Mouse (Mus musculus) lung, postnatal 10 days (tissue): Measurements from ENCODE around the gene Chst11.
A peak's percentile ranks its signal among the peaks of the same experiment; 100 is the strongest.

ENCODE experiments used
- DNase-seq: peaks from one replicate; pipeline ENCODE4 v3.0.0; 2021

Gene Chst11

DNA sequence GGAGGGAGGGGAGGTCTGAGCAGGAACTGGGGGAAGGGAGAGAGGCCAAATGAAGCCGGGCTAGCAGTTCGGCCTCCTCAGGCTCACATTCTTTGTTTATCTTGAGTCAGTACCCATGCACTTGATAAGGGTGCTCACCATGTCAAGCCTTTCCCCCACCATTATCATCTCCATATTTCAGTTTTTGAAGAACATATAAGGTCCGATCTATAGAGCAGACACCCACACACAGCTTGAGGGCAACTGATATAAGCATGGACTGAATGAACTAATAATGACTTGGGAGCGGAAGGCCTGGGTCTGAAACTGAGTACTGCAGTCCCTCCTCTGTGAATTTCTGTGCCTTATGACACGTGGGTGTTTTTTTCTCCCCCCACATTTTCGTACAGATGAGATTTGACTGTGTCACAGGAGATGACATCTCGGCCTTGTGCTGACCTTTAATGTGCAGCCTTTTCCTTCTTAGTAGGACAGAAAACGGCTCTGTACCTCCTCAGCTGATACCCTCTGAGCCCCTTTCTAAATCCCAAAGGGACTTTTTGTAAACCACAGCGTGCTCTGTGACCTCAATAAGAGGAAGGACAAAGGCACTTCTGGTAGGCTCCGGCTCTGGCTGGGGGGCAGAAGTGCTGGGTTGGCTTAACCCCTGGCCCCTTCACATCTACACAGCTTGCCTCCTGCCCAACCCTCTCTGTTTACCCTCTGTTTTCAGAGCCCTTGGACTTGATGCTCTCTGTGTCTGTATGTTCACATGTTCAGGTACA is 6.6 kb downstream of the Chst11 start:
- DNase-seq = no peak

DNA sequence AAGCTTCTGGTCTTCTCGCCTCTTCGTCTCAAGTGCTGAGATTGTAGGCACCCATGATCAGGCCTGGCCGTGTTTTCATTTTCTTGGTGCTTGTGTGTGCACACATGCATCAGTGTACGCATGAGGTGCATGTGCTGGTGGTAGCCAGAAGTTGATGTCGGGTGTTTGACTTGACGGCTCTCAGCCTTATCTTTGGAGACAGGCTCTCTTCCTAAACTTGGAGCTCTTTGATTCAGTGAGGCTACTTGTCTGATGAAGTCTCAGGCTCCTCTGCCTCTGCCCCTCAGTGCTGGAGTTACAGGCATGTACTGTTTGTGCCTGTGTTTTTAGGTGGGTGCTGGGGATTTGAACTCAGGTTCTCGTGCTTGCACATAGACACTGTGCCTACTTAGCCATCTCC is 9.0 kb downstream of the Chst11 start:
- no peak for DNase-seq

GRCm38 (mm10) chr10:82997460-82997859 is 12.2 kb downstream of the Chst11 start:
- no peak for DNase-seq

GRCm38 (mm10) chr10:83000169-83000568 is 14.9 kb downstream of the Chst11 start:
- no peak for DNase-seq

GRCm38 (mm10) chr10:83000721-83001120 is 15.4 kb downstream of the Chst11 start:
- no peak for DNase-seq

DNA sequence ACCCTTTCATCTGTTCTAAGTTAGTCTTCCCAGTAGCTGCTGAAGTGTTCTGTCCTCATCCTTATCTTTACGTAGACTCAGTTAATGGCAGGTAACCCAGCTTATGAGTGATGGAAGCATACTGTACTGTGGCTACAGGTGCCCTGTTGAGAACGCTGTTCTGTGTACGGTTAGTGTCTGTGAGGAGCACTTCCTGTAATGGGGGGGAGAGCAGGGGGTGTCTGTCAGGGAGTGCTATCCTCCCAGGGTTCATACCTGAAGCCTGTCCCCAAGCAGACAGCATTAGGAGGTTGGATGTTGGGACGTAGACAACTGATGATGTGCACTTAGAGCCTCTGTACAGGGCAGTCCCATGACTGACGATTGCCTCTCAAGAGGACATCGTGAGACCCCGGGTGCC is 18.6 kb downstream of the Chst11 start:
- no peak for DNase-seq

DNA sequence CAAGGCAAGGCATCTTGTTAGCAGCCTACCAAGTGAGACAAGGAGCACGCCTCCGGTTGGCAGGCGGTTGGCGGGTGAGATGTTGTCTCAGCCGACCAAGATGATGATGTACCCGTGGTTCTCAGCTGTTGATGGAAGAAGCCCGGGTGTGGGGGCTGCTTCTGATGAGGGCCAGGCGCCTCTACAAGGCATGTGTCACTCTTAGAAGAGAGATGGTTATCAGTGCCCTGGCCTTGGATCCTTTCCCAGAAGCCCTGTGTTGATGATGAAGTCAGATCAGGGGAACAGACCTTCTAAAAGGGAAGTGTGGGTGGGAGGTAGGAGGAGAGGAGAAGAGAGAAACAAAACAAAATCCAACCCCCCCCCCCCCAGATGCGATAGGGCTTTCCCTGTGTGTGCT is 19.1 kb downstream of the Chst11 start:
- peak; percentile 75 for DNase-seq

- DNase-seq = no peak
Measured at GRCm38 (mm10) chr10:83005003-83005402, 19.7 kb downstream of the Chst11 start.

GRCm38 (mm10) chr10:83006258-83006657 is 21.0 kb downstream of the Chst11 start:
- DNase-seq = no peak

GRCm38 (mm10) chr10:83013984-83014383 is 28.7 kb downstream of the Chst11 start:
- no peak for DNase-seq

GRCm38 (mm10) chr10:83015919-83016318 is 30.6 kb downstream of the Chst11 start:
- DNase-seq = no peak

GRCm38 (mm10) chr10:83016779-83017178 is 31.5 kb downstream of the Chst11 start:
- no peak for DNase-seq

DNA sequence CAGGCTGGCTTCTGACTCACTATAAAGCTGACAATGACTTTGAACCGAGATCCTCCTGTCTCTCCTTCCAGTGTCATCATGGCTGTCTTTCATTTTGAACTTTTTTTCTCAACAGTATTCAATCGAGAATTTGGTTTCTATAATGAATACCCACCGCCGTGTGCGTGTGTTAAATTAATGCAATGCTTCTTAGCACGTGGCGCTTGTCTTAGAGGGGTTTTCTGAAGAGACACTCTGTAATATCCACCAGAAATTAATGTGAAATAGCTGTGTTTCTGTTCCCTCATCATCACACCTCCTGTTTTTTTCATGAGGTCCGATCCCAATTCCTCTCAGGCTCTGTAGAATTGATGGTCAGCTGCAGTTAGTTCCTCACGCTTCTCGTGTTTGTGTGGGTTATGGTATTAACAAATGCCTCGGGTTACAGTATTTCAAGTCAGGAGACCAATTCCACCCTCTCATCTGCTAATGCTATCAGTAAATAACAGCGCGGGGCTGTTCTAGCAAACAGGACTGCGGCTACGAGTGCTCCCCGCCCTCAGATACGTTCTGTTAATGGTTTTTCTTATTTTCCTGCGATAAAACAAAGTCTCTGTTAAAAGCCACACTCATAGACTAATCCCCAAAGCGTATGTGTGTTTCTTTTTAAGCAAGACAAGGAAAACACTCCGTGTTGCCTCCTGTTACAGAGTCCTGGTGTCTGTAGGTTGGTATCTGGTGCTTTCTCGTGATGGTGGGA is 32.6 kb downstream of the Chst11 start:
- no peak for DNase-seq

DNA sequence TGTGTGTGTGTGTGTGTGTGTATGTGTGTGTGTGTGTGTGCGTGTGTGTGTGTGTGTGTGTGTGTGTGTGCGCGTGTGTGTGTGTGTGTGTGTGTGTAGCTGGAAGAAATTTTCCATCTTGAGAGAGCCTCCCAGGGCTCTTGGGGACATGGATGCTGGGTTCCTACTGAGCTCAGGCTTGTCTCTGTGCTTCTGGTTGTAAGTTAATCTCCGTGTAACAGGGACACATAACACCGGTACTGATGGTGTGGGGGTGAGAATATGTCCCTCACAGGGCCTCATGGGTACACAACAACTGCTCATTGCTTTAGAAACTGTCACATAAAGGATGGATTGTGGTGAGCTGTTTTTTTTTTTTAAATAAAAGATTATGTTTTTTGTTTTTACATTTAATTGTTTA is 33.2 kb downstream of the Chst11 start:
- no peak for DNase-seq

- no peak for DNase-seq
Measured at GRCm38 (mm10) chr10:83019497-83020270, 34.4 kb downstream of the Chst11 start.

DNA sequence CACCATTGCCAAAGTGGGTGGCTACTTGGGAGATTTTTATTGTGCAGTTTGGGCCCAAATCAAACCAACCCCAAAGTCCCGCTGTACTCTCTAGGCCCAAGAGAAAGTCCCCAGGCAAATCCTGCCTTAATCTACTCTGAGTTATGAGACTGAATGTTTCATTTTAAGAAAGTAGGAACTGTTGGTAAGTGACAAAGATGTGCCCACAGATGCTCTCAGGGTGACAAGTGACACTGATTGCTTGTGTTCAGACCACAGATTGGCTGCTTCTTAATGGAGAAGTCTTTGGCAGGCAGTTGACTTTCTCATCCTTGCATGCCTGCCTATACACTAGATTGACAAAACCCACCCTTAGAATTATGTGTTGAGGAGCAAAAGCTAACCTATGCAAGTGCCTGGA is 37.3 kb downstream of the Chst11 start:
- no peak for DNase-seq

- no peak for DNase-seq
Measured at GRCm38 (mm10) chr10:83026174-83026573, 40.9 kb downstream of the Chst11 start.

DNA sequence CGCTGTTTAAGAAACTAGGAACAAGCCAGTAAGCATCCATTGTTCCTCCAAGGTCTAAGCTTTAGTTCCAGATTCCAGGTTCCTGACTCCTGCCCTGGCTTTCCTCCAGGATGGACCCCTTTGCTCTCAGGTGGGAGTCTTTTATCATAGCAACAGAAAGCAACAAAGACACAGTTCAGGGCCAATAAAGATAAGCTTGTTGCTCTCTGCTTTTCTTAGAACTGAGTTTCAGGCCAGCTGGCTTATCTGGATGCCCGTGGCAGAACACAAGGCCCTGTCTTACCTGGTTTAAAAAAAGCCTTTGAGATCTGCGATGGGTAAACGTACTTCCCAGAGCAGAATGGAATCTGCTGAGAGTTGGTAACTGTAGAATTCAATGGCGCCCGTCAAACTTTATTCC is 42.4 kb downstream of the Chst11 start:
- DNase-seq = no peak

DNA sequence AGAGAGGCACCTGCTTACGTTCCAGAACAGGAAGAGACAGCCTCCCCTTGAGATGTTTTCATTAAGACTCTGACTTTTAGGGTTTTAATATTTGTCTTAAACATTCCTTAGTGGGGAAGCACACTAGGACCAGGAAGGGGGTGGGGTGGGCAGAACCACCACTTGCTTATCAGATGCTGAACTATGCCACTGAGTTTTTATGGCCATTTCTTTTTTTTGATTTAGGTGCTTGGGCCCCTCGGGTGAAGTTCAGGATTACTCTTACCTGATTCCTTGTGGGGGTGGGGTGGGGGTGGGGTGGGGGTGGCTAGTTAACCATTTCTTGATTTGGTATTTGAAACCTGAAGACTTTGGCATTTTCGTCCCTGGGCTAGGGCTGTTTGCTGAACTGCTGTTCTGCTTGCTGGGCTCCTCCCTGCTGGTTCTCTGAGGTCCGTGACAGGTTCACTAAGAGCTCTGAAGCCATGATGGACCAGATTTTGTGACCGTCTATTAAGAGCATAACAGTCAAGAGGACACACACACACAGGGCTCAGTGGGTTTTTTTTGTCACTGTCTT is 44.9 kb downstream of the Chst11 start:
- no peak for DNase-seq

DNA sequence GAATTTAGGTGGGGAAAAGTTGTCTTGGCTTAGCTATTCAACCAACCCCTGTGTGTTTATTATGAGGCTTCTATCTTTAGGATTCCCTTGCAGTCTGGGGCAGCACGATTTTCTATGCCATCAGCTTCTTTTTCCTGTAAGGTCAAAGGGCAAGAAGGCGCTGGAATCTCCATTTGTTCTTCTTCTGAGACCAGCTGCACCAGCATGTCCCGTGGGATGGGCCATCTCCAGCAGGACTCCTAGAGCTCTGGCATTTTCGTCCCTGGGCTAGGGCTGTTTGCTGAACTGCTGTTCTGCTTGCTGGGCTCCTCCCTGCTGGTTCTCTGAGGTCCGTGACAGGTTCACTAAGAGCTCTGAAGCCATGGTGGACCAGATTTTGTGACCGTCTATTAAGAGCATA is 45.6 kb downstream of the Chst11 start:
- DNase-seq = no peak

GRCm38 (mm10) chr10:83031561-83031960 is 46.3 kb downstream of the Chst11 start:
- DNase-seq = no peak

DNA sequence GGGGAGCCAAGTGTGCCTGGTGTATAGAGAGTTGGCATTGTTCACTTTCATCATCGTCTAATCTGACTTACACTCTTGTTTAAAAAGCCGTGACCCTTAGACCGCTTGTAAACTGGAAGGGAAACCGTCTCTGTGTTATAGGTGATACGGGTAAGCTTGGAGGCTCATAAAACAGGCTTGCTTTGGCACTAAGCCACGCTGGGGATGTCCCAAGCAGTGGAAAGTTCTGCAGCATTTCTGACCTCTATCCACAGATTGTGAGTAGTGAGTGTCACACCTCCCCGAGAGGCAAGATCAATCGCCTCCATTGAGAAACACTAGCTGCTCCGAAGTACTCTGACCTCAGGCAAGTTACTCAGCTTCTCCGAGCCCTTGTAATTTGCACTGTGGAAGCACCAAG is 47.3 kb downstream of the Chst11 start:
- no peak for DNase-seq

GRCm38 (mm10) chr10:83036340-83037045 is 51.2 kb downstream of the Chst11 start:
- no peak for DNase-seq
